Mouse (Mus musculus) intestine, postnatal 0 days (tissue): ENCODE measurements at regions not wholly inside any gene's neighbourhood (a gene's known extent, or its start where the extent isn't known, plus 50 kb on each side); places are given as distances from the start of the nearest gene placed in this dataset.

Experiments
- ATAC-seq: fragments of 200-750 bp; cut with Nextera tagmentation; 2 replicates; pipeline ENCODE4 v1.8.0; 2017; ENCODE audit warnings: mild to moderate bottlenecking, moderate TSS enrichment, moderate library complexity
- H3K27ac ChIP-seq: fragments of 300-500 bp; sonication (generic); 2 replicates; pipeline ENCODE4 v1.5.1; 2014; ENCODE audit warnings: mild to moderate bottlenecking, low read depth, low read length, moderate library complexity
- H3K27me3 ChIP-seq: fragments of 300-500 bp; sonication (generic); replicated peaks from 2 replicates; pipeline ENCODE4 v1.6.1; 2014; ENCODE audit warnings: low read length, mixed read lengths; ENCODE audit not compliant: control insufficient read depth, insufficient read depth
- H3K36me3 ChIP-seq: fragments of 300-500 bp; sonication (generic); 2 replicates; pipeline ENCODE4 v1.6.1; 2014; ENCODE audit warnings: mild to moderate bottlenecking, moderate library complexity; ENCODE audit not compliant: control insufficient read depth, insufficient read depth
- H3K4me1 ChIP-seq: fragments of 300-500 bp; sonication (generic); replicated peaks from 2 replicates; pipeline ENCODE4 v1.6.1; 2014; ENCODE audit warnings: antibody characterized with exemption, low read length, mixed read lengths; ENCODE audit not compliant: control insufficient read depth, insufficient read depth
- H3K4me2 ChIP-seq: fragments of 300-500 bp; sonication (generic); replicated peaks from 2 replicates; pipeline ENCODE4 v1.6.1; 2014; ENCODE audit warnings: low read depth, mild to moderate bottlenecking, moderate library complexity
- H3K4me3 ChIP-seq: fragments of 300-500 bp; sonication (generic); 2 replicates; pipeline ENCODE4 v1.5.1; 2014; ENCODE audit warnings: low read depth, low read length
- H3K9ac ChIP-seq: fragments of 300-500 bp; sonication (generic); 2 replicates; pipeline ENCODE4 v1.6.1; 2014; ENCODE audit warnings: mild to moderate bottlenecking, low read depth, low read length
- H3K9me3 ChIP-seq: fragments of 300-500 bp; sonication (generic); 2 replicates; pipeline ENCODE4 v1.6.1; 2016; ENCODE audit warnings: mixed run types; ENCODE audit not compliant: control insufficient read depth
- CTCF ChIP-seq: sonication (generic); IDR thresholded peaks from 2 replicates; pipeline ENCODE4 v1.5.1; 2016; ENCODE audit warnings: low read depth, mild to moderate bottlenecking, control low read depth, antibody characterized with exemption, moderate library complexity
- WGBS: fragments of 180-500 bp; shearing (Covaris S2); extraction: QIAGEN DNeasy Blood & Tissue Kit; methylation state at CpG from one replicate; pipeline ENCODE4 v1.1.7; 2014; 5-methylcytosine and 5-hydroxymethylcytosine counted together

GRCm38 (mm10) chr13:97492958-97493735, 252.2 kb downstream of the Enc1 start:
- no peak for TF ChIP-seq CTCF
- 84% methylated on average over 18 of the region's 20 CpGs for WGBS

DNA sequence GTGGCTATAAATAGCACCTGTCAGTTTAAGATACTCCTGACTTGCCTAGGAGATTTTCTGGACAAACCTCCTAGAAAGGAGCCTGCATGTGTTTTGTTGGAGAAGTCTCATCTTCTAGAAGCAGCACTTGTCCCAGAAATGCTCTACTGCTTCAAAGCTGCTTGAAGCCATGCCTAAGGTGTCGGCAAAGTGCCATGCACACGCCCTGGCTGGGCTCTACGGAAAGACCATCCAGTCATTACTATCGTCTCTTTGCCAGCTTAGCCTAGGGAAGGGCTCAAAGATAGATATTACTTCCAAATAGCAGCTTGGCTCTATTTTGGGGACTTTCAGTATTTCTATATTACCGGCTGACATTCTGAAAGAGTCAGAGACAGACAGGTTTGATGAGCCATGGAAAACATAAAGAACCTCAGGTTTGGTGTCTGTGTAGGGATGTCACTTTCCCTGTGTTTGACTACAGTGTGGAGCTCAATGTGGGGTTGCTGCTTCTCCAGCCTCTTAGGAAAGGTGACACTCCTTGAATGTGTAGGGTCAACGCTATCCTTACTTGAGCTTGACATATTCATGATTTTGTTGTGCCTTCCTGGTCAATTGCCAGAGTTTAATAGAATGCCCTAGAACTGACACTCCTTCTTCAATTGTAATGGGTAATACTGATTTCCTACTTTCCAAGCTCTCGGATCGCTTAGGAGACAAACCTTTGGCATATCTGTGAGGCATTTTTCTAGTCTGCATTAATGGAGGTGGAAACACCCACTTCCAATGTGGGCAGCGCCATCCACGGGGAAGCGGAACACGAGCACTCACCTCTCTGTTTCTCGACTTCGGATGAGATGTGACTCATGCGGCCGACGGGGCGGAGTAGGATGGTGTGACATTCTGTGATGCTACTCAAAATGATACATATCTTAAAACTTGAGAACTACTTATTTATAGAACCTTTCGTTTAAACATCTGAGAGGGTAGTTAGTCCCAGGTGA, 251.3 kb downstream of the Enc1 start:
- TF ChIP-seq CTCF, result no peak
- no peaks in the 10 kb centered on the region for H3K4me1 ChIP-seq
- H3K4me3 ChIP-seq, result no peak overlapping the region
- WGBS, result 94% methylated on average over 19 of the region's 19 CpGs
- H3K4me2 ChIP-seq, result no peak overlapping the region
- no peak overlapping the region for H3K27ac ChIP-seq
- H3K9me3 ChIP-seq, result no peaks in the 10 kb centered on the region
- ATAC-seq, result no peak
- no peak overlapping the region for H3K9ac ChIP-seq
- H3K27me3 ChIP-seq, result no peaks in the 10 kb centered on the region
- no peaks in the 10 kb centered on the region for H3K36me3 ChIP-seq

More at GRCm38 (mm10) chr13:97492958-97493735, 252.2 kb downstream of the Enc1 start:
- Histone ChIP-seq H3K4me3 (no peak overlapping the region), H3K4me2 (no peak overlapping the region), H3K27me3 (no peaks in the 10 kb centered on the region), H3K27ac (no peak overlapping the region), H3K4me1 (no peaks in the 10 kb centered on the region), H3K36me3 (no peaks in the 10 kb centered on the region), H3K9ac (no peak overlapping the region), H3K9me3 (no peaks in the 10 kb centered on the region)
- no peak for ATAC-seq

GRCm38 (mm10) chr13:97490131-97490530, 249.2 kb downstream of the Enc1 start:
- Histone ChIP-seq H3K9me3 (no peaks in the 10 kb centered on the region), H3K27me3 (no peaks in the 10 kb centered on the region), H3K4me2 (no peak overlapping the region), H3K4me3 (no peak overlapping the region), H3K9ac (no peak overlapping the region), H3K4me1 (no peaks in the 10 kb centered on the region), H3K36me3 (no peaks in the 10 kb centered on the region), H3K27ac (no peak overlapping the region)
- WGBS, result 70% methylated on average over 7 of the region's 7 CpGs
- no peak for TF ChIP-seq CTCF
- ATAC-seq, result no peak

DNA sequence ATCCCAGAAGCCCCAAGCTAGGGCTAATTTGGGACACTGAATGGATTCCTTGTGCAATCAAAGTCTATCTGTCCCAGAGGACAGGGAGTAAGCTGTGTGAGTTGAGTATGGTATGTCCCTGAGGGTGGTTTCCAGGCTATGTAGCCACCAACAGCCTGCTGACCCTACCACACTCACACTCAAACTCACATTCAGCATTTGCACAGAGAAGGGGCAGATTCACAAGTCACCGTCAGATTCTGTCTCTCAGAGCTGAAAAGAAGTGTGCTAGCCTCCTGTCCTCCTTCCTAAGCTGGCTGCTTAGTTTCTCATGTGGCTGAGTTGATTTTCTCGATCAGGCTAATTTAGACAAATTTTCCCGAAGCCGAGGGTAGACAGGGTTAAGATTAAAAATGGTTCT, 248.8 kb downstream of the Enc1 start:
- Histone ChIP-seq H3K4me1 (no peaks in the 10 kb centered on the region), H3K4me3 (no peak overlapping the region), H3K9me3 (no peaks in the 10 kb centered on the region), H3K27ac (no peak overlapping the region), H3K4me2 (no peak overlapping the region), H3K27me3 (no peaks in the 10 kb centered on the region), H3K9ac (no peak overlapping the region), H3K36me3 (no peaks in the 10 kb centered on the region)
- 76% methylated on average over 4 of the region's 4 CpGs for WGBS
- TF ChIP-seq CTCF, result no peak
- no peak for ATAC-seq

GRCm38 (mm10) chr13:97489029-97489428, 248.1 kb downstream of the Enc1 start:
- ATAC-seq, result no peak

DNA sequence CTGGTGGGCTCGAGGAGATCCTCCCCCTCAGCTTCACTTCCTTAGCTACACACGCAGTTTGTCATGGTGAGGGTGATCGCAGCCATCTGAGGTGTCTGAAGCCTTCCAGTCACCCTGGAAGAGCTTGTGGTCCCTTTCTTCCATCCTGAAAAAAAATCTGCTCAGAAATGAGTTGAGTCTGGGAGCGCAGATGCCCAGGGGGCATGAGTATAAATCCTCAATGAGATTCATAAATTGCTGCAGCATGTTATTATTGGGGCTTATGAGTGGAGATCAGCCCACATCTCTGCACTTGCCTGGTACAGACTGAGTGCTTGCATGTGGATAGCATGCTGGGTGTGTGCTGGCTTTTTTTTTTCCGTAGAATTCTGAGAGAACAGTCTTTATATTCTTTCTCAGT, 247.6 kb downstream of the Enc1 start:
- no peak for TF ChIP-seq CTCF
- H3K4me2 ChIP-seq, result no peak overlapping the region
- no peaks in the 10 kb centered on the region for H3K27me3 ChIP-seq
- H3K36me3 ChIP-seq, result no peaks in the 10 kb centered on the region
- H3K27ac ChIP-seq, result no peak overlapping the region
- no peak overlapping the region for H3K9ac ChIP-seq
- H3K9me3 ChIP-seq, result no peaks in the 10 kb centered on the region
- ATAC-seq, result no peak
- 71% methylated on average over 5 of the region's 5 CpGs for WGBS
- H3K4me1 ChIP-seq, result no peaks in the 10 kb centered on the region
- no peak overlapping the region for H3K4me3 ChIP-seq

More at GRCm38 (mm10) chr13:97489029-97489428, 248.1 kb downstream of the Enc1 start:
- Histone ChIP-seq H3K4me2 (no peak overlapping the region), H3K4me3 (no peak overlapping the region), H3K9me3 (no peaks in the 10 kb centered on the region), H3K9ac (no peak overlapping the region), H3K36me3 (no peaks in the 10 kb centered on the region), H3K27ac (no peak overlapping the region), H3K27me3 (no peaks in the 10 kb centered on the region), H3K4me1 (no peaks in the 10 kb centered on the region)
- TF ChIP-seq CTCF, result no peak
- WGBS, result 65% methylated on average over 5 of the region's 5 CpGs
